Mouse (Mus musculus) kidney, adult 2 months (tissue): ENCODE measurements around the gene Stip1.

Experiments used
- CTCF ChIP-seq: fragments of 200-500 bp; conservative IDR thresholded peaks from 2 replicates; pipeline ENCODE4 v1.5.1; 2011; ENCODE audit warnings: low read depth, mild to moderate bottlenecking, control low read depth, low read length, moderate library complexity, mixed read lengths; ENCODE audit not compliant: insufficient read depth, insufficient read length
- POLR2A ChIP-seq: fragments of 200-500 bp; IDR thresholded peaks from one replicate; pipeline ENCODE4 v1.6.1; 2011; ENCODE audit warnings: low read depth, low read length, control low read depth

GRCm38 (mm10) chr19:7064571-7064970 lies 24.8 kb upstream of the Stip1 start:
- TF ChIP-seq POLR2A, result no peak
- peak; percentile 99; the same call in 1 of the 2 replicates for TF ChIP-seq CTCF
